Mouse (Mus musculus) stomach, embryonic 14.5 days (tissue): ENCODE data around the gene Mapre3. TPM values are rescaled to one million over a fixed set of nuclear protein-coding genes. Genes with fewer than 3 reads are reported as not detected.

Experiments used
- ATAC-seq: fragments of 200-750 bp; cut with Nextera tagmentation; 2 replicates; pipeline ENCODE4 v1.8.0; 2017; ENCODE audit warnings: low read depth, moderate TSS enrichment; ENCODE audit not compliant: insufficient number of reproducible peaks, insufficient read depth, low FRiP score
- H3K27ac ChIP-seq: fragments of 300-500 bp; sonication (generic); 2 replicates; pipeline ENCODE4 v1.5.1; 2014; ENCODE audit warnings: mild to moderate bottlenecking, low read length, moderate library complexity, mixed read lengths
- H3K27me3 ChIP-seq: fragments of 300-500 bp; sonication (generic); 2 replicates; pipeline ENCODE4 v1.6.1; 2014; ENCODE audit warnings: low read length, control low read depth, mixed read lengths; ENCODE audit not compliant: control insufficient read depth, insufficient read depth
- H3K36me3 ChIP-seq: fragments of 300-500 bp; sonication (generic); 2 replicates; pipeline ENCODE4 v1.6.1; 2014; ENCODE audit warnings: mild to moderate bottlenecking, control low read depth, low read length, moderate library complexity, mixed read lengths; ENCODE audit not compliant: control insufficient read depth, insufficient read depth
- H3K4me1 ChIP-seq: fragments of 300-500 bp; sonication (generic); 2 replicates; pipeline ENCODE4 v1.6.1; 2014; ENCODE audit warnings: low read length, control low read depth, mixed read lengths; ENCODE audit not compliant: control insufficient read depth, insufficient read depth
- H3K4me2 ChIP-seq: fragments of 300-500 bp; sonication (generic); replicated peaks from 2 replicates; pipeline ENCODE4 v1.6.1; 2014; ENCODE audit warnings: low read depth, low read length, control low read depth
- H3K4me3 ChIP-seq: fragments of 300-500 bp; sonication (generic); 2 replicates; pipeline ENCODE4 v1.5.1; 2014; ENCODE audit warnings: low read depth, low read length, control low read depth
- H3K9ac ChIP-seq: fragments of 300-500 bp; sonication (generic); replicated peaks from 2 replicates; pipeline ENCODE4 v1.6.1; 2014; ENCODE audit warnings: low read depth, mild to moderate bottlenecking, control low read depth, low read length, moderate library complexity, mixed read lengths
- H3K9me3 ChIP-seq: fragments of 300-500 bp; sonication (generic); 2 replicates; pipeline ENCODE4 v1.6.1; 2016; ENCODE audit warnings: low read depth, low read length, control low read depth; ENCODE audit not compliant: control insufficient read depth
- WGBS: fragments of 180-500 bp; shearing (Covaris S2); extraction: QIAGEN DNeasy Blood & Tissue Kit; methylation state at CpG from one replicate; pipeline ENCODE4 v1.1.7; 2014; 5-methylcytosine and 5-hydroxymethylcytosine counted together
- polyA plus RNA-seq: library from polyadenylated mRNA; unstranded; fragments of >200 nt; fragmentation: Nextera tagmentation; extraction: Ambion mirVana; gene quantifications from 2 replicates; pipeline ENCODE4 v1.2.1, GENCODE M21; 2014

Mapre3 gene
- polyA plus RNA-seq, 1 experiment from 2014 or later, result 22.7 TPM

DNA sequence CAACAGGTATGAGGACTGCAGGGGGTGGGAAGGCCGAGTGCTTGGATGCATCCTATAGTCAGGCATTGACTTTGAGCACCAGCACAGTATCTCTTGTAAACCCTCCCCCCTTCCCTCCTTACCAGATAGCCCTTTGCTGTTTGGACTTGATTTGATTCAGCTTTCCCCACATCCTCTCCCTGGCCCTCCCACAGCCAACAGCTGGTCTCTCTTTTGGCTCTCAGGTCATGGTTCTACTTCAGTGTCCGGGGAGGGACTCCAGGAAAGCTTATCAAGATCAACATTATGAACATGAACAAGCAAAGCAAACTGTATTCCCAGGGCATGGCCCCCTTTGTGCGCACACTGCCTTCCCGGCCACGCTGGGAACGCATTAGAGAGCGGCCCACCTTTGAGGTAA is 75.9 kb downstream of the Mapre3 start:
- ATAC-seq, result no peak
- H3K27me3 ChIP-seq, result no peaks in the 10 kb centered on the region
- H3K4me2 ChIP-seq, result peak overlapping the region; percentile 80
- WGBS, result 55% methylated on average over 7 of the region's 7 CpGs
- peaks cover 17% of the 10 kb centered on the region; the same call in 1 of the 2 replicates for H3K4me1 ChIP-seq
- peak overlapping the region; percentile 71; the same call in 1 of the 2 replicates for H3K4me3 ChIP-seq
- H3K27ac ChIP-seq, result peak overlapping the region; percentile 97; the same call in 1 of the 2 replicates
- no peaks in the 10 kb centered on the region for H3K9me3 ChIP-seq
- peak overlapping the region; percentile 67; the same call in 1 of the 2 replicates for H3K9ac ChIP-seq
- peaks cover 44% of the 10 kb centered on the region for H3K36me3 ChIP-seq

DNA sequence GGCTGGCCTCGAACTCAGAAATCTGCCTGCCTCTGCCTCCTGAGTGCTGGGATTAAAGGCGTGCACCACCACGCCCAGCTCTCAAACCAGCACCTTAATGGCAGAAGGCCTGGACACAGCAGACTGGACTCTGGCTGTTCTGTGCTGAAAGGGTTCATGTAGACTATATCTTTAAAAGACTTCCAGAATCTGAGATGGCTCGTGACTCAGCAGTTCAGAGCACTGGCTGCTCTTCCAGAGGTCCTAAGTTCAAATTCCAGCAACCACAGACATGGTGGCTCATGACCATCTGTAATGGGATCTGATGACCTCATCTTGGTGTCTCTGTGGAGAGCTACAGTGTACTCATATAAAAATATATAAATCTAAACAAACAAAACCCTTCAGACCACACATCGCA is 87.4 kb downstream of the Mapre3 start:
- Histone ChIP-seq H3K4me2 (no peak overlapping the region), H3K9ac (no peak overlapping the region), H3K27ac (no peak overlapping the region), H3K36me3 (peaks cover 39% of the 10 kb centered on the region), H3K9me3 (no peaks in the 10 kb centered on the region), H3K4me3 (no peak overlapping the region), H3K4me1 (peaks cover 8% of the 10 kb centered on the region; the same call in 1 of the 2 replicates), H3K27me3 (no peaks in the 10 kb centered on the region)
- 91% methylated on average over 5 of the region's 5 CpGs for WGBS
- ATAC-seq, result no peak

DNA sequence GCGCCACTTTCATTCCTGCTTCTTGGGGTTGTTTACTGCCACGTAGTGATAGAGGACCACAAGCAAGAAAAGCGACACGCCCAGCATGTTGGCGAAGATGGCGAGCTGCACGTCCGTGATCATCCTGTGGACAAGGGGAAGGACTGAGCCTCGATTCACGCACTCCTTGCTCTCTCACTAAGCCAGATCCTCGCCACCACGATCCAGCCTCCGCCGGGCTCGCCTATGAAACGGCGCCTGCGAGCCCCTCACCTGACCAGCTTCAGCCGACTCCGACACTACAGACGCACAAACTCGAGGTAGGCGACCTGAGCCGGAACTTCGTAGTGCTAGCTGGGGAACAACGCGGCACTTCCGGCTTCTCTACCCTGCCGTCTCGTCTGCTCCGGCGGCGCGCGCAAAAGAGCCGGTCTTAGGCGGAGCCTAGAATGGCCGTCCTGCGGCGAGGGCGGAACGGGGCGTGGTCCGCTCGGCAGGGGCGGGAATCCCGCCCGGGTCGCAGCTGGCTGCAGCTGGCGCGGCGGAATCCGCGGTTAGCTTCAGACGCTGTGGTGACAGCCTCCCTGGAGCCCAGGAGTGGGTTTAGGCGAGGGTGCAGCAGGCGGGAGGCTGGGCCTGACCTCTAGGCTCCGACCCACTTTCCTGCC is 93.1 kb downstream of the Mapre3 start, which contains the start of gene Ost4:
TSS of gene Ost4 (minus strand) at position 376 of the 647 bp plus-strand sequence.
- Histone ChIP-seq H3K27me3 (no peaks in the 10 kb centered on the region), H3K36me3 (peaks cover 18% of the 10 kb centered on the region), H3K4me2 (peak within 1 kb of the TSS; percentile 93), H3K4me3 (peak within 1 kb of the TSS; percentile 81), H3K9me3 (no peaks in the 10 kb centered on the region), H3K9ac (peak within 1 kb of the TSS; percentile 73), H3K27ac (peak within 1 kb of the TSS; percentile 100), H3K4me1 (peaks cover 53% of the 10 kb centered on the region)
- peak; percentile 95 for ATAC-seq
- WGBS, result under 1% methylated on average over 58 of the region's 58 CpGs

DNA sequence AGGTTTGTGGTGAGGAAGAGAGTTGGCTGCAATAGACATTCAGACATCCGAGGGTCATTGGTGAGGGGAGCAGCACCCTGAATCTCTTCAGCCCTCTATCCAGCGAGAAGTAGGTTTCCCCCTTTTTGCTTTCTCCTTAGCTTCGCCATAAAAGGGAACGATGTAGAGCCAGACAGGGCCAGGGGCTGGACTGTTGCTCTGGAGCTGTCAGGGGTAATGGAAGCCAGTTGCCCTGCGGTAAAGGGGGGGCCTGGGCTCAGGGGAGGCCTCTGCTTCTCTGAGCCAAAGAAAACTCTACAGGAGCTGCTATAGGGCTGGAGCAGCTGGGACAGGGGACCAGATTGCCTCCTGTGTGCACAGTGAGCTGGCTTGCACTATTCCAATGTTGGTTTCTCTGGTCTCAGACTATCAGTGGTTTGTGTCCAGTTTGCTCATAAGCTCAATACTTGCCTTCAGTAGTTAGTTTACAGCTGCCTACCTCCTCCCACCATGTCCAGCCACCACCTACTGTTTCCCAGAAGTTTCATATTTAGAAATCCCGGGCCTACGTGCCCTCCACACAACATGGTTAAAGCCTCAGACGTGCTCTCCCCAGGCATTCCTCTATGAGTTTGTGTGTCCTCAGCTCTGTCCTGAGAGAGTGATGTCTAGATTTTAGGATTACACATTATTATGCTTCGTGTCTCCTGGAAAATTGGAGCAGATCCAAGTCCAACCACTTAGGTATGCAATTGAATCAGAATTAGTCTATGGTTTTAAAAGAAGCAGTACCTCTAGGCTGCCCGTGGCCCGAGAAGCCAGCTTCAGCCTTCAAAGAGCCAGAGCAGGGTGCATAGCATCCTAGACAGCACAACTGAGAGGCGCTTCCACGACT is 94.2 kb downstream of the Mapre3 start:
- WGBS, result 20% methylated on average over 13 of the region's 13 CpGs
- Histone ChIP-seq H3K4me3 (peak overlapping the region; percentile 81; the same call in 1 of the 2 replicates), H3K27ac (peak overlapping the region; percentile 100), H3K36me3 (peaks cover 13% of the 10 kb centered on the region), H3K9me3 (no peaks in the 10 kb centered on the region), H3K27me3 (no peaks in the 10 kb centered on the region), H3K4me2 (peak overlapping the region; percentile 93), H3K9ac (peak overlapping the region; percentile 47), H3K4me1 (peaks cover 57% of the 10 kb centered on the region)
- peak; percentile 56 for ATAC-seq

DNA sequence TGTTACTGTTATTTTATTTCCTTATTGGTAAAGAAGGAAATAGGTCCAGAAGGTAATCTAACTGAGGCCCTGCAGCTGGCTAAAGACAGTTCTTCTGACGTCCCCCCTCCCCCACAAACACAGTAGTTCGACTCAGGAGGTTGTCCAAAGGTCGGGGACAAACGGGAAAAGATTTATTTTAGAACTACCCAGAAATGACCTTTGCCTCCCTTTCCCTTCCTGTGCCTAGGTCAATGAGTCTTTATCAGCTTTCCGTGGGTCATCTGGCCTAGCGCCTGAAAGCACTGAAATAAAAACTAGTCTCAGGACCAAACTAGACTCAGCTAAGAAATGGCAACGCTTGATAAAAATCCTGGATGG is 94.8 kb downstream of the Mapre3 start:
- WGBS, result 12% methylated on average over 7 of the region's 7 CpGs
- ATAC-seq, result no peak
- Histone ChIP-seq H3K27me3 (no peaks in the 10 kb centered on the region), H3K9me3 (no peaks in the 10 kb centered on the region), H3K4me3 (no peak overlapping the region), H3K27ac (peak overlapping the region; percentile 100), H3K36me3 (peaks cover 10% of the 10 kb centered on the region), H3K4me1 (peaks cover 57% of the 10 kb centered on the region), H3K9ac (no peak overlapping the region), H3K4me2 (peak overlapping the region; percentile 93; the same call in 1 of the 2 replicates)

DNA sequence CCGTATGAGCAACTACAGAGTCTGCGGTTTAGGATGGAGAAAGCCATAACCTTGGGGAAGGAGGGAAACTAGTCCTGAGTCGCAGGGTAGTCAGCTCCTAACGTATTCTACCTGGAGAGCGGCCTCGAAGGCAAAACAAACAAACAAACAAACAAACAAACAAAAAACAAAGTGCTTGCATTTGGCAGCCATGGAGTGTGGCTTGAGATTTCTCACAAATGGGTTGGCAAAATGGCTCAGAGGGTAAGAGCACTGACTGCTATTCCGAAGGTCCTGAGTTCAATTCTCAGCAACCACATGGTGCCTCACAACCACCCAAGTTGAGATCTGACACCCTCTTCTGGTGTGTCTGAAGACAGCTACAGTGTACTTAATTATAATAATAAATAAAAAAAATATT is 95.4 kb downstream of the Mapre3 start:
- Histone ChIP-seq H3K9ac (no peak overlapping the region), H3K9me3 (no peaks in the 10 kb centered on the region), H3K4me1 (peaks cover 57% of the 10 kb centered on the region), H3K4me3 (no peak overlapping the region), H3K36me3 (peaks cover 6% of the 10 kb centered on the region), H3K4me2 (no peak overlapping the region), H3K27ac (peak overlapping the region; percentile 100), H3K27me3 (no peaks in the 10 kb centered on the region)
- 80% methylated on average over 7 of the region's 7 CpGs for WGBS
- no peak for ATAC-seq

DNA sequence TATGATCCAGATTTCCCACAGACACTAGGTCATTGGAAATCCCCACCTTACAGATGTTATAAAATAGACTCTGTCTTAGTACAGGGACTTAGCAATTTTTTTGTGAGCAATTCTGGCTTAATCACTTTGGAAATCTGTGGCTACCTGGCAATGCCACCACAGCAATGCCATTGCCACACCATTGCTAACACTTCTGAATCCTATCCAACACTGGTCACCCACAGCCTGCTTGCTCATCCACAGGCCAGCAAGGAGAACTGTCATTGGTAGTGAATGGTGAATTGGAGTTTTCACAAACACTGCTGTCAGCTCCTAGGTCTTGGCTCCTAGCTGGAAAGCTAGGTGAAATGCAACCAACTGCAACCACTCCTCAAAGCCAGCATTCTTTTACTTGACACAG is 96.0 kb downstream of the Mapre3 start:
- no peak overlapping the region for H3K4me2 ChIP-seq
- peaks cover 3% of the 10 kb centered on the region; the same call in 1 of the 2 replicates for H3K36me3 ChIP-seq
- no peak overlapping the region for H3K9ac ChIP-seq
- no peak overlapping the region for H3K4me3 ChIP-seq
- ATAC-seq, result no peak
- H3K27me3 ChIP-seq, result no peaks in the 10 kb centered on the region
- H3K4me1 ChIP-seq, result peaks cover 58% of the 10 kb centered on the region
- H3K9me3 ChIP-seq, result no peaks in the 10 kb centered on the region
- H3K27ac ChIP-seq, result peak overlapping the region; percentile 96; the same call in 1 of the 2 replicates

DNA sequence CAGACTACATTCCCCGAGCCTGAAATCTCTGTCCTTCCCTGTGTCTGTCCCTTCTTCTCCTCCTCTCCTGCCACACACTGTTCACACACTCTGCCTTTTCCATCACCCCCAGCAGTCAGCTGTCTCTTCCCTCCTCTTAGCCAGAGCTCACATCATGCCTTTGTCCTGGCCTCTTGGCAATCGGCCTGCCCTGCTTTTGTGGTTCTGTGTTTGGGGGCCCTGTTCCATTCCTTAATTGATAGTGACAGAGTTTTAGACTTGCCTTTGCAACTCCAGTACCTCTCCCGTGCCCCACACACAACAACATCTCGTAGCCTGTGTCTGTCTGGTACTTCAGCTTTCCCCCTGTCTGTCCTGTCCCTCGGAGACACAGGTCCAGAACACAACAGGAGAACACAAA is 97.7 kb downstream of the Mapre3 start:
- peaks cover 4% of the 10 kb centered on the region for H3K36me3 ChIP-seq
- H3K4me1 ChIP-seq, result peaks cover 56% of the 10 kb centered on the region
- H3K9ac ChIP-seq, result no peak overlapping the region
- no peak for ATAC-seq
- no peaks in the 10 kb centered on the region for H3K27me3 ChIP-seq
- H3K4me2 ChIP-seq, result 0 out of 2 replicates have a peak overlapping the region, but pooled peaks have one; percentile 0
- WGBS, result 63% methylated on average over 5 of the region's 5 CpGs
- no peaks in the 10 kb centered on the region for H3K9me3 ChIP-seq
- no peak overlapping the region for H3K4me3 ChIP-seq
- peak overlapping the region; percentile 96 for H3K27ac ChIP-seq
